Mouse (Mus musculus) liver, embryonic 14 days (tissue): ENCODE measurements around the gene Nptxr. TPM values are rescaled to one million over a fixed set of nuclear protein-coding genes. Genes with fewer than 3 reads are reported as not detected.

ENCODE experiments used
- polyA plus RNA-seq: library from polyadenylated mRNA; depleted of rRNA; stranded (reverse); fragments of >200 nt; gene quantifications from 2 replicates; pipeline ENCODE4 v1.2.3, GENCODE M21; 2012; rRNA removed

The Nptxr gene
- 0.10 and 0.11 TPM in 2 replicates for polyA plus RNA-seq

GRCm38 (mm10) chr15:79804352-79805071 is at the start of gene Nptxr:
TSS of gene Nptxr (minus strand) at chr15:79804766.

GRCm38 (mm10) chr15:79834130-79834880 is 29.7 kb upstream of the Nptxr start, which contains the start of the genes Npcd and Cbx6:
TSS of gene Npcd (minus strand) at chr15:79834237.
TSS of gene Cbx6 (minus strand) at chr15:79834688.

GRCm38 (mm10) chr15:79777749-79778148 is 26.8 kb downstream of the Nptxr start, which contains the start of gene Dnal4:
TSS of gene Dnal4 (minus strand) at chr15:79777849.

GRCm38 (mm10) chr15:79741921-79742705 is 62.5 kb downstream of the Nptxr start, which contains the start of gene Sun2:
TSS of gene Sun2 (minus strand) at chr15:79742536.

Other genes starting within 250 kb of the Nptxr start
- gene Dmc1, start 199.7 kb downstream of the Nptxr start, polyA plus RNA-seq = 0.37 and 0.56 TPM in 2 replicates
- gene Fam227a, start 145.8 kb downstream of the Nptxr start, polyA plus RNA-seq = 0.47 and 0.58 TPM in 2 replicates
- gene Cby1, start 145.6 kb downstream of the Nptxr start, polyA plus RNA-seq = 5.4 and 5.5 TPM in 2 replicates
- gene Tomm22, start 133.9 kb downstream of the Nptxr start, polyA plus RNA-seq = 59.4 and 75.8 TPM in 2 replicates
- gene Josd1, start 116.8 kb downstream of the Nptxr start, polyA plus RNA-seq = 17.7 and 22.5 TPM in 2 replicates
- 20.3 and 25.3 TPM in 2 replicates for gene Gtpbp1, start 113.9 kb downstream of the Nptxr start, polyA plus RNA-seq
- gene Sun2, start 62.2 kb downstream of the Nptxr start, polyA plus RNA-seq = 5.3 and 6.8 TPM in 2 replicates
- 5.7 and 5.9 TPM in 2 replicates for gene Dnal4, start 26.9 kb downstream of the Nptxr start, polyA plus RNA-seq
- gene Npcd, start 29.5 kb upstream of the Nptxr start, polyA plus RNA-seq = 0.03 TPM in 1 of 2 replicates, not detected in the other
- gene Cbx6, start 29.9 kb upstream of the Nptxr start, polyA plus RNA-seq = 6.3 and 7.2 TPM in 2 replicates
- gene Apobec3, start 86.9 kb upstream of the Nptxr start, polyA plus RNA-seq = 27.3 and 33.4 TPM in 2 replicates
- gene Cbx7, start 166.4 kb upstream of the Nptxr start, polyA plus RNA-seq = 2.2 and 2.3 TPM in 2 replicates
- gene Pdgfb, start 210.2 kb upstream of the Nptxr start, polyA plus RNA-seq = 1.4 TPM in 2 replicates